Mouse (Mus musculus): ENCODE data around the gene Trim29. TPM values are rescaled to one million over a fixed set of nuclear protein-coding genes. Genes with fewer than 3 reads are reported as not detected.

Trim29 gene
- polyA plus RNA-seq, 1 experiment from 2014 or later, result 2.4 TPM

Other genes with a start within 250 kb of the Trim29 start
- gene Arhgef12, start 203.6 kb upstream of the Trim29 start, polyA plus RNA-seq (2014; fragmentation: Nextera tagmentation; extraction: Ambion mirVana), result 11.6 and 22.5 TPM in 2 replicates
- gene Tmem136, start 194.3 kb upstream of the Trim29 start, polyA plus RNA-seq (2014; fragmentation: Nextera tagmentation; extraction: Ambion mirVana), result 16.9 and 19.2 TPM in 2 replicates
- gene Pou2f3, start 100.5 kb upstream of the Trim29 start, polyA plus RNA-seq (2014; fragmentation: Nextera tagmentation; extraction: Ambion mirVana), result not detected in 2 replicates
- 34.7 and 41.4 TPM in 2 replicates for gene Oaf, start 70.9 kb upstream of the Trim29 start, polyA plus RNA-seq (2014; fragmentation: Nextera tagmentation; extraction: Ambion mirVana)

Measured in hindbrain, embryonic 11.5 days (tissue).